Mouse (Mus musculus) spleen, postnatal 36 days (tissue): ENCODE data around the gene Ntn1.
A peak's percentile ranks its signal among the peaks of the same experiment; 100 is the strongest.

Experiments
- DNase-seq, 2 experiments: peaks; one replicate each; pipeline ENCODE4 v3.0.0; 2022; ENCODE audit warnings: low spot score in 2 of 2, mixed read lengths in 1 of 2

The Ntn1 gene

DNA sequence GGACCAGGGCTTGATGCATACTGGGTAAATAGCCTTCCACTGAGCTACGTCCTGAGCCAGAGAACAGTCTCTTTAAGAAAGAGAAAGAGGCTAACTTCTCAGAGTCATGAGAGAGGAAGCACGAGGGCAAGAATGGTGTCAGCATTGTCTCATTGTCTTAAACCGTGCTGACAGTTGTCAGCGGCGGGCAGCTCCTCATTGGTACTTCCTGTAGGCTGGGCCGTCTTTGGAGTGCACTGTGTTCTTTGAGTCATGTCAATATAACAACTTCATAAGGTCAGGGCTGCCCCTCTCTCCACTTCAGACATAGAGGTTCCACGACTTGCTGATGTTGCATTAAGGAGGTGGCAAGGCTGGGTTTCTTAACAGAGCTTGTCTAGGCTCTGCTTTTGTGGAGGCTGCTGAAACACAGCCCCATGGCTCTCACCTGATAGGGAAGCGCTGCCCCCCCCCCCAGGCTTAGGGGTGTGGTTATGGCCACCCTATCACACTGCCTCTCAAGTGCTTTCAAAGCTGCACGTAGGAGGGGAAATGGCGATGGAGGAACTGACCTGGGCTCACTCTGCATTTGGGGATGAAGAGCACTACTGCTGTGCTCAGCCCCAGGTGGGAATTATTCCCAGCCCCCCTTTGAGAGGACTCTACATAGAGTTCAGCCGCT, 6.8 kb upstream of the Ntn1 start:
- no peak for DNase-seq

DNA sequence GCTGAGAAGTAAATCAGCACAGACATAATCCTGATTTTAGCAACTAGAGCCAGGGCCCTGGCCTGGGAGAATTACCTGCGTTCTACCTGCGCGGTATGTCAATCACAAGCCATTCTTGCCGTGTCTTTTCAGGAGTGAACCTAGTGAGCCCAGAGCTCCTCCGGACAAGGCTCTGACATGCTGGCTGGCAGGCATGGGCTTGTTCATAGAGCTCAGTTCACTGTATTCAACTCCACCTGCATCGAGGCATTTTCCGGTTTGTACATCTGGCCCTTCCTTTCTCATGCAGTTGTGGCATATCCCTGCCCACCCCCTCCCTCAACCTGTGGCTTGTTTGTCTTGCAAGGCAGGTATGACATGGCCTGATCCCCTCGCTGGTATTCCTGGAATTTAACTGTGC, 5.0 kb upstream of the Ntn1 start:
- no peak for DNase-seq

DNA sequence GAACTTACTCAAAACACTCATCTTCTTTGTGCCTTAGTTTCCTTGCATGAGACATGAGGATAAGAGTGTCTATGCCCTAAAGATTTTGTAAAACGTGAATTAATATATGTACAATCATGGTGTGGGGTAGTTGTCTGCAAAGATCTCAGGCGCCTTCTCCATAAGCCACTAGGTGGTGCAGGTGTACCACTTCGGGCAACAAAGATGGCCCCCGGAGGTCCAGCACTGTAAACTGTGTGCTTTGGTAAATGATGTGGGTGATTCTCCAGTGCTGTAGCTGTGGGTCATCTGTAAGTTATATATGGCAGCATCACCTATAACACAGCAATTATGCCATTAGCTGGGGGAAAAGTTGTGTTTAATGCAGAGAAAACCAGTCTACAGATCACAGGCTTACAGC, 3.6 kb upstream of the Ntn1 start:
- DNase-seq: peak in 1 of 2 experiments; percentile 14

DNA sequence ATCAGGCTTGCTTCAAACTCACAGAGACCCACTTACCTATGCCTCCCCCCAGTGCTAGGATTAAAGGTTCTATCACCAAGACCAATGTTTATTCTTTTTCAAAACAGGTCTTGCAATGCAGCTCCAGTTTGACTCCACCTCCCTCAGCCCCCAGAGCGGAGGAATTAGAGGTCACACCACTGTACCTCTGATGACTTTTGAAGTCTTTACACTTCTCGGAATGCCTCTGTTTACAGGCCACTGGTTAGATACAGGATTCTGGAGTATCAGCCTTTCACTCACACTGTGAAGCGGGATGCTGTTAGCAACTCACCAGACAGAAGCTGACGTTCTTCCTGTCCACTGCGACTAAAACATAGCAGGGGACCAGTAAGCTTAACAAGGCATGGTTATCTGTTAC, 805 bp upstream of the Ntn1 start:
- DNase-seq: no peak

DNA sequence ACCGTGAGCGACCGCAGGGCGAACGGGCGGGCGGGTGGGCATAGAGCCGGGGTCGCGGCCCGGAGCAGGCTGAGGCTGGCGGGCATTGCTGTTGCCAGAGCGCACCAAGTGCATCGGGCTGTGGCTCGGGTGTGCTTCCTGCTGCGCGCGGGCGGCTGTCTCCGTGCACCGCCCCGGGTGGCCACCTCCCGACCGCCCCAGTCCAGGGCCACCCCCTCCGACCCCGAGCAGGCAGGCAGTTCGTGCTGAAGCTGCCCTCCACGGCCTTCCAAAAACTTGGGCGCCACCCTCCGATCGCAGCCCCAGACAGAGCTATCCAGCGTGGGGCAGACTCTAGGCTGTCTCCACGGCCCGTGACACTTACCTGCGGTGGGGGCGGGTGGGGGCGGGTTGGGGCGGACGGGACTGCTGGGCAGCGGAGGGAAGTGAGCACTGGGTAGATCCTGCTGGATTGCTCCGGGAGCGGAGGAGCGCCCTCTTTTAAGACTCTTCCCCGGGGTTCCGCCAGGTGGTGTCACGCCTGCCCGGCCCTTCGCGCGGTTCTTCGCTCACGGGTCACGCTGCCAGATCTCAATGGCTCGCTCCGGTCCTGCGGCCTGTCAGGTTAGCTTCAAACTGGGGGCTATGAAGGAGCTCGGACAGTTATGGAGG, 477 bp downstream of the Ntn1 start:
- DNase-seq: no peak

DNA sequence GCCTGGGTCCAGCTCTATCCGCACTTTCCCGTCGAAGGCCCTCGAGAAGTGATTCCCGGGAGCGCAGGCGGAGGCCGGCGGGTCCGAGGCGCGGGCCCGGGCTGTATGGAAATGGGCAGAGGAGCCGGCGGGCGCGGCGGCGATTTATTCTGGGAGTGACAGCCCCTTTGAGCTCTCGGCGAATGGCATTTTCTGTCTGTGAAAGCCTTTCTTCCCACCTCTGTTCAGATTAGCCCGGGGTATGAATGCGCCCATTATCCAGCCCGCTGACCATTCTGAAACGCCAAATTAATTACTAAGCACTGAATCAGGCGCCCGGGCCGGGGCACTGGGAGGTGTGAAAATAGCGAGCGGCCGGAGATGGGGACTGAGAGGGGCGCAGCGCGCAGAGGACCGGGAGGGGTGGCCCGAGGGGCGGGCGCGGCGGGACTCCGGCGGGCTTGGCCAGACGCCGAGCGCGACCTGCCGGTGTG, 1.0 kb downstream of the Ntn1 start:
- DNase-seq: no peak

DNA sequence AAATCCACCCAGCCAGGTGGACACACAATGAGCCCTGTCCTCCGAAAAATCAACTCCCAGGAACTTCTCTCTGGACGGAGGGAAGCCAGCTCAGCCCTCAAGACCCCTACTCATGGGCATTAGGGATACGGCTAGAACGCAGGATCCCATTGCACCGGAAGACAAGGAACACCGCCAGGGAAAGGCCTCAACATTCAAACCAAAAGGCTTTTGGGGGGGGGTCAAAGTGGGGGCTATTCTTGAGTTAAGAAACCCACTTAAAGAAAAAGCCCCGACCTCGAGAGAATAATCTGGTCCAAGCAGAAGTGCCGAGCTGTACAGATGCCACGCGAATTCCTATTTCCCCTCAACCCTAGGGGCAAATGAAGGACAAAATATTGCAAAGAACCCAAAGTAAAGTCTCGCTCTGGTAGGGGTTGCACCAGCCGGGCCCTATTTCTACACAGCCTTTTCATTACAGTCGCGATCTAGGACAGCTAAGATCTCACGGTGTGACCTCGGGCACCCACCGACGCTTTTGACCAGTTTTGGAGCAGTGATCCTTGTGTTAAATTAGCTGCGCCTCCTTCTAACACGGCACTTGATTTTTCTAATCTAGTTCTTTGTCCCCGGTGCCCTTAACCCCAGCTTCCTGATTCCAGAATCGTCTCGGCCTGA, 1.6 kb downstream of the Ntn1 start:
- DNase-seq: no peak

DNA sequence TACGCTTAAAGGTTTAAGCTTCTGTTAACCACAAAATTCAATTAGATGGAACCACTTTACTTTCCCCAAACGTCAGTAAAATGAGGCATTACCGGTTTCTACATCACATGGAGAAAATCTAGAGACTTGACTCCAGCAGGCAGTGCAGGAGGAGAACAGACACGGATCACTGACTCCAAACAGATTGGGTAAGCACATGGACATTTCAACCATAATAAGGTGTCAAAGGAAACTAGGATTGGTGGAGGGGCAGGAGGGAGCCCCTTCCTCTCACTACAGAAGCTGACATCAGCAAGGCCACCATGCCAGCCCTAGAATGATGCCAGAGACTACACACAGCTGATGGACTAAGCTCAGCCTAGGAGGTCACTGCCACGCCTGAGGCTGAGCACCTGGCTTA, 5.1 kb downstream of the Ntn1 start:
- DNase-seq: no peak

DNA sequence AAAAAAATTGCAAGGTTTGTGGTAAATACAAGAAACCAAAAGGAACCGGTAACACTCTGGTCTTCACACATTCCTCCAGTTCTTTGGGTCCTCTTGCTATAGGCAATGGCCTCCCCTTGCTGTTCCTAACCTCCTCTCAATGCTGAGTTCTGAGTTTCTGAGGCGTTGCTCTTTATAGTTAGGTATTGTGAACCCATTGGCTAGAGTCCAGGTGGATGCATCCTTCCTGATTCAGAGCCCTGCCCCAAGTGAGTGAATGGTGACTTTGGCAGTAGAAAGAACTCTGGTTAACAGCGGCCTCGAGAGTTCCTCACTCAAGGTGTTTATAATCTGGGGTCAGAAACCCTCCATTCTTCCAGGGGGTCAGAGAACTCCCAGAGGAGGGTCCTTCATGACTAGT, 5.9 kb downstream of the Ntn1 start:
- DNase-seq: no peak

DNA sequence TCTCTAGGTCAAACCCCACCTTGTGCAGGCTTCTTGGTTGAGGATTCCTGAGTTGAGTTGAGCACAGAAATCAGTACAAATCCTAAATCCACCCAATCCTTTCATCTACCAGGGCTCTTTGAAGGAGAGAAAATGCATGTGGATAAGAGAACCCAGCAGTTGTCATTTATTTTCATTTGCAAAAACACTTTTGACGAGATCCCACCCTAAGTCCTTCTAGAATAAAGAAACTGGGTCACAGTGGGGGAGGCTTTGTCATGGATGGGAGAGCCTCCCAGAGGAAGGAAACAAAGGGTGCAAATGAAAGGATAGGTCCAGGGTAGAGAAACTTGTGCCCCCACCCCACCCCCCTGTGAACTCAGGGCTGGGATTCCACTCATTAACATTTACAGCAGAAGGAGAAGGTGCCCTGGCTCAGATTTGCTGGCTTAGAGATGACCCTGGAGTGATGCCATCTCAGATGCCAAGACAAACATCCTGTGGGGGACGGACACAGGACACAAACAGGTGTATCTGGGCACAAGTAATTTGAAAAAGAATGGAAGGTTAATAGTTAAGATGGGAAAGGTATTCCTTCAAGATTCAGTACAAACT, 6.6 kb downstream of the Ntn1 start:
- no peak for DNase-seq

DNA sequence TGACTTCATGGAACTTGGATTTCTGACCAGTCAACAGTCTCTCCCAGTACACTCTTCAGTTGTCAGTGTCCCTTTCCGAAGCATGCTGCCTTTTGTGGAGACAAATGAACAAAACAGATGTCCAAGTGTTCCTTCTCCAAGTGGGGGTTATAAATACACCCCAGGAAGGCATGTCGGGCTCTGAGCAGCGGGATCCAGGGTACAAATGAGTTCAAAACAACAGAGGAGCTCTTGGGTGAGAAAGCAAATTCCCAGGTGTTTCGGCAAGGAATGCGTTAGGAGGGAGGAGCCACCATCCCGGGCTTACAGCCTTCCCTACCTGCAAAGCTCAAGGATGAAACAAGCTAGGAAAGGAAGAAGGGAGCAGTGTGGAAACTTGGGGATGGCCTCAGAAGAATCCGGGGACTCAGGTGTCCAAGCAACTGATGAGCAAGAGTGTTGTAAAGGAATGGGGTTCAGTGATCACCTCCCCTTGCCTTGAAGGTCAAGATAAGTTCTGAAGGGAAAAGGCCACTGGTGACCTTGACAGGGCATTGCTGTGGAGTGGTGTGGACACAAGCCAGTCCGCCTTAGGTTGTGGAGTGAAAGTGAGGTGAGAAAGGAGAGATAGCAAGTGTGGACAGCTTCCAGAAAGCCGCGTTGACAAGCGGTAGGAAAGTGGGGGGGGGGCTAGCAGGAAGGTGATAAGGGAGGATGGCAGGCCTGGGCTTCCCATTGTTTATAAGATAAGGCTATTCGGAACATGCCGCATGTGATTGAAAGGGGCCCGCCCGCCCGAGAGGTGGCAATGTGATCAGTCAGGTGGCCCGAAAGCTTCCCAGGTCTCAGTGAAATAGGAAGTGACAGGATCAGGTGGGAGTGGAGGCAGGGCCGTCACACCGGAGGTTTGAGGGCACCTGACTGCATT, 10.0 kb downstream of the Ntn1 start:
- DNase-seq: no peak

DNA sequence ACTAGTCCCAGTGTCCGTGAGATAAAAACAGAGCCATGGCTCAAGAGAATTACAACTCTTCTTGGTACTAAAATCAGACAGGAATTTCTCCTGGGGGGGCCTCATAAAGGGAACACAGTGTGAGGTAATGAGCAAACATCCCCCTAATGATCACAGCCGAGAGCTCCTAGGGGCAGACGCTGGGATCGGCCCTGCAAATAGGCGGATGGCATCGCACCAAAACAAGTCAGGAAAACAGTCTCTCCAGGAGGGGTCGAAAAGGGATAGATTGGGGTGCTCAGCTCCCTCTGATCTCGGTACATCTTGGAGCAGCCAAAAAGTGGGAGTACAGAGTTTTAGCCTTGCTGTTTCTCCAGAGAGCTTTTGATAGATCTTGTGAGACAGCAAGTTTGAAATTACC, 11.0 kb downstream of the Ntn1 start:
- DNase-seq: no peak

DNA sequence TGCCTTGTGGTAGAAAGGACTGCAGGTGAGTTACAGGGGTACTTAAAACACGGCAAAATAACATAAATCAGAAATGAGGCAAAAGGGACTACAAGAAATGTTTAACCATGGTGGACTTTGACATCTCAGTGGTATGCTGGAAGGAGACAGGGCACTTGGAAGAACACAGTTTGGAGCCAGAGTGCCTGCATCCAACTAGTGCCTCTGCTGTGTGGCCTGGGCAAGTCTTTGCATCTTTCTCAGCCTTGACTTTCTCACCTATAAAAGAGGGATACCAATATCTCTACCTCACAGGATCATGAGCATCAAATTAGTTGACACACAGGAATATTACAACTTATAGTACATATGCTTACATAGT, 12.0 kb downstream of the Ntn1 start:
- no peak for DNase-seq

DNA sequence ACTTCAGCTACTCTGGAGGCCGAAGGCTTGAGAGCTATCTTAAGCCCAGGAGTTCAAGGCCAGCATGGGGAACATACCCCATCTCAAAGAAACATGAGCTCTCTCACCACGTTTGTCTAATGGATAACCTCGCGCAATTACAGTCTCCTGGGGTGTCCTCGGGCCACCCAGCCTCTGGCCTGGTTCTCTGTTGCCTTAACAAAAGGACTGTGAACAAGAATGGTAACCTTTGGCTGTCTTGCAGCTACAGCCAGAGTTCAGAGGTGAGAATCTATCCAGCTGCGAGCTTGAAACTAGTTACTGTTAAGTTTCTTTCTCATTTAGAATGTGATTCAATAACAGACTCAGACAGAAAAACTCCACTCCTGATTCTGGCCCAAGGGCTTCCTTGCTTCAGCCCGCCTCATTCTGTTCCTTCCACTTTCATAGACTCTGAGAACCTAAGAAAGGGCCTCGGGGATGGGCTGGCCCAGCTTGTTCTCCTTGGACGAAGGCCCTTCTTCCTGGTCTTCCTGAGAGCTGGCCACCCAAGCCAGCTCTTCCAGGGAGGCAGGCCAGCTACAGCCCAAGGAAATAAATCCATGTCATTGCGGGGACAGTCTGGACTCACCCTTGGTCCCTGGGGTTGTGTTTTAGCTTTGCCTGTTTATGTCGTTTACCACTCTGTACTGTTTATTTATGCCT, 12.5 kb downstream of the Ntn1 start:
- no peak for DNase-seq

DNA sequence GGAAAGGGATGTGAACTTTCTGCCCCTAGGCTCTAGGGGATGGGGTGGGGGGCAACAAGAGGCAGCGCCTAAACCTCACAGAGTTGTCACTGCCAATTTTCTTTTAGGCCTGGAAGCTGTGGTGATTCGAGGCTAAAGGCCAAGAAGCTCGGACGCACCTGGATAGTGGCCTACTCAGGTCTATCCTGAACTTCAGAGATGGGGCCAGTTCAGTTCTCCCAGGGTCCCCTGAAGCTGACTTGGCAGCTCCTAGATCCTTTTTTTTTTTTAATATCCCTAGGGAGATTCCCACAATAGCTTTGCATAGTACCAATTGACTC, 13.2 kb downstream of the Ntn1 start:
- DNase-seq: no peak

DNA sequence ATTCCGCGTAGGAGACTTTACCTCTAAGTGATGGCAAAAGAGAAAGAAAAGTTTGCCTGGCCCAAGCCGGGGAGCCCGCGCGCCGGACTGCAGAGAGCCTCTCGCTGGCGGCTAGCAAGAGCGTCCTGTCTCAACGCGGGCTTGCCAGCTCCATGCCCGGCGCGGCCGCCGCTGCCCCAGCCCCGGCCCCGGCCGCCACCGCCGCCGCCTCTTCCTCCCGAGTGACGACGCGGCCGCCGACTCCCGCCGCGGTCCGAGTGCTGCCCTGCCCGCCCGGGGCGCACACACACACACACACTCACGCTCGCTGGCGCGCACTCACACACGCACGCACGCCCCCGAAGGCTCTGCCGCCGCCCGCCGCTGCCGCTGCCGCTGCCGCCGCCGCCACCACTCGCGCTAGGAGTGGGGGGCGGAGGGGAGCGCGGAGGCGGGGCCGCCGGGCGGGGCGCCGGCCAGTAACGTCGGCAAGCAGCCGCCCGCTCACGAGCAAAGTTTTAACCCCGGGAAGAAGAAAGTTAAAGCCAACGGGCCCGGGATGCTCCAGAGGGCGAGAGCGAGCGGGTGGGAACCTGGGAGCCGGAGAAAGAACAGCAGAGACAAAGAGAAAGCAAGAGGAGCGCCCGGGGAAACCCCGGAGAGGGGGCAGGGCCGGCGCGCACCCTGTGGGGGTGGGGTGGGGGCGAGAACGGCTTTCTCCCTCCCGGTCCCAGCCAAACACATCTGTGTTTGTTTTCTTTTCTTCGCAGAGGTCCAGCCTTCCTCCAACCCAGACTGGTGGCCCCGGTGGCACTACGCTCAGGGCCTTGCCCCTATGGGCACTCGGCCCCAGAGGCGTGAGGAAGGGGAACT, 13.8 kb downstream of the Ntn1 start:
- no peak for DNase-seq

DNA sequence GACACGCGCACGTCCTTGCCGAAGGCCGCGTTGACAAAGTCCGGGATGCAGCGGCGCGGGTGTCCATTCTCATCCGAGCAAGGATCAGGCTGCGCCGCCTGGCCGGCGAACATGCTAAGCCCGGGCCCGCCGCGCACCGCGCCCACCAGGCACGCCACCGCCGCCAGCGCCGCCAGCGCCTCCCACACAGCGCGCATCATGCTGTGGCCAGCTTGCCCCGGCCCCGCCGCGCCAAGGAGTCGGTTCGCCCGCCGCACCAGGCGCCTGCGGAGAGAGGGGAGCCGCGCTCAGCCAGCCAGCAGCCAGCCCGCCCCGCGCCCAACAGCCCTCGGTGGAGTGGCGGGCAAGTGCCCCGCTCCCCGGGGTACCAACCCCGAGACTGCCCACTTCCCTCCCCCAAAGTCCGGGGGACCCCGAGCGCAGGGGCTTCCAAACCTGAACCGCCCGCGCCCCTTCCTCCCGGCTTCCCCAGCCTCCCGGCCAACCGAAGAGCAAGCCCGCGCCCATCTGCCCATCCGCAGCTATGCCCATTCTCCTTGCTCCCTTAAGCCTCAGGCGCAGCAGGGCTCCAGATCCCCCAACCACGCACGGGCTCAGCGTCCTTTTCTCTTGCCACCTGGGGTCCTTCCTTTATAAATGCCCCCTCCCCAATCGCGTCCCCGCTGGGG, 14.6 kb downstream of the Ntn1 start:
- no peak for DNase-seq

DNA sequence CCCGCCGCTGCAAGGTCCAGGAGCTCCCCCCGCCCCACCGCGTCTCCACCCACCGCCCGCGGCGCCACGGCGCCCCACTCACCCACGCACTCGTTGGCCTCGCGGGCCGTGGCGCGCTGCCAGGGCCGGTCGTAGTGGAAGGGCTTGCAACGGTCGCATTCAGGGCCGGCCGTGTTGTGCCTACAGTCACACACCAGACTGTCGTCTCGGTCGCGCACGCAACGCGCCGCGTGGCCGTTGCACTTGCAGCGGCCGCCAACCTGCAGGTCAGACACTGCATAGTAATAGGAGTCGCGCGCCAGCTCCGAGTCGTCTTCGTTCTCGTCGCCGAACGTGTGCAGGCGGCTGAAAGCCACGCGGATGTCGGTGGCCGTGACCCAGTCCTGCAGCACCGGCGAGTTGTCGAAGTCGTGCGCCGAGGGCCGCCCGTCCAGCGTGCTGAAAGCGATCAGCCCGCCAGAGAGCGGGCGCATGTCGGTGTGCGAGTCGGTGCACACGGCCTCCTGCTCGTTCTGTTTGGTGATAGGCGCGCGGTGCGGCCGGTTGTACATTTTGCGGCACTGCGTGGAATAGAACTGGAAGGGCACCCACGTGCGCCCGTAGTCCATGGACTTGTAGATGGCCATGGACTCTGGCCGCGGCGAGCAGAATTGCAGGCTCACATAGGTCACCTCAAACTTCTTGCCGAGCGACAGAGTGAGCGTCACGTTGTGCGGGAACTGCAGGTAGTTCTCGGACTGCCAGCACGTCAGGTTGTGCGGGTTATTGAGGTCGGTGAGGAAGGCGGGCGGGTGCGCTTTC, 15.4 kb downstream of the Ntn1 start:
- no peak for DNase-seq

DNA sequence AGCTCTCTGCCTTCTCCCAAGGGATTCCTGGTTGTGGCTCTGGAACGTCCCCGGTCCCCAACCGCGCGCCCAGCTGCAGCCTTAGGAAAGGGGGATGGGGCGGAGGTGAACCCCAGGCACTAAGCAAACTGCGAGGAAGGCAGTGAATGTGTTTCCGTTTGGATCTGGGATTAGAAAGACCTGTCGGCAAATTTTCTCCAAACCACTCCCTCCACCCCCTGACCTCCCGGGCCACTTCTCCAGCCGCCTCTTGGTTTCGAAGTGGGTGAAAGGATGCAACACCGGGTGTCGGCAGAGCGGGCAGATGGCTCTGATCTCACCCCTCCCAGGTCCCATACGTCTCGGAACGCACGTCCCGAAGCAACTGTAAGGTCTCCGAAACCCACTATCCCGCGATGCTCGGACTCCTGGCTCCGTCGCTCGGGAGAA, 16.0 kb downstream of the Ntn1 start:
- no peak for DNase-seq
